Mouse (Mus musculus) urinary bladder, postnatal 36 days (tissue): ENCODE data around the gene Tnr.

Source experiments
- DNase-seq, 2 experiments: peaks; one replicate each; pipeline ENCODE4 v3.0.0; 2022; ENCODE audit warnings: low spot score in 2 of 2, mixed read lengths in 1 of 2

Gene Tnr

DNA sequence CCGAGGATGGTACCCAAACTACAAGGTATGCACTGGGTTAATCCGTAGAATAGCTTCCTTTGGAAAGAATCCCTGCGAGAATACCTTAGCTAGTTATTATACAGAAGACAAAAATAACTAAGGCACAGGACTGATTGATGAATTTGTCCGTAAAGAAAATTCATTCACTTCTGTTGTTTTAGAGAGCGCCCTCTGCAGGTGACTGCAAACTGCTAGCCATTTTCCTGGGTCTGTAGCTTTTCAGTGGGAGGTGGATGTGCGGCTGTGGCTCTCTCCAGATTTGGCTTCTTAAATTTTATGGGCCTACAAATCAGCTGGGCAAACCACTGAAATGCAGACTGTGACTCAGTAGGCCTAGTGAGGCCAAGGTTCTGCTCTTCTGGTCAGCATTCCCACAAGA, 42.5 kb downstream of the Tnr start:
- DNase-seq: no peak

GRCm38 (mm10) chr1:159567171-159567570, 43.6 kb downstream of the Tnr start:
- no peak for DNase-seq

DNA sequence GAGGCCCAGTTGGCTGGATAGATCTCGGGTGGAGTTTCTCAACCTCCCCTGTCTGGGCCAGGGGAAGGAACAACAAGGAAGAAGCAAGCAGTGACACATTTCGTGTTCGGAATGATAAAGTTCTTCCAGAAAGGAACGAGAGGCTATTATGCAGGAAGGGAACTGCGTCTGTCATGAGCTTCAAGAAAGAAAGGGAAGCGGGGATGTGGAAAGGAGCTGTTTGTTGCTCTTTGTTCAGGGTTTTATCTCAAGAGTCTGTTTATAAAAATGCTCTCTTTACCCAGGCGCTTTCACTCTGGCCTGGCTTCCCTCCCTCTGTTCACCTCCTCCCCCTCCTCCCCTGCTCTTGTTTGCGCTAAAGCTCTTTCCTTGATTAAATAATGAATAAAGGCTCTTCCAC, 46.7 kb downstream of the Tnr start:
- DNase-seq: no peak

DNA sequence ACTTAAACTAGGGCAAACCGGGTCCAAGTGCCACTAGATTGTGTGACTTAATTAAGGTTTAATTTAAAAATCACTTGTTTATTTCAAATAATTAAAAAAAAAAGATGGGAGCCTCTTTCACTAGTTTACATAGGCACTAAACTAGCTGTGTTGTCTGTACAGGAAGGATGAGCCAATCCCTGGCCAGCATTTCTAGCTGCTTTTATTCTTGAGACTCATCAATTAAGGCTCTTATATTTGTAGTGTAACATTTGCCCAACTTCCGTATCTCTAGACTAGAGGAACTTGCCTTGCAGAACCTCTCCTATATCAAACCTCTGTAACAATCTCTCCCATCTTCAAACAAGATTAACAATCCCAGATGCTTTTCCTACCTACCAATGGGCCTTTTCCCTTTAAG, 47.3 kb downstream of the Tnr start:
- DNase-seq: no peak

- DNase-seq: no peak
Measured at GRCm38 (mm10) chr1:159571951-159572350, 48.4 kb downstream of the Tnr start.

DNA sequence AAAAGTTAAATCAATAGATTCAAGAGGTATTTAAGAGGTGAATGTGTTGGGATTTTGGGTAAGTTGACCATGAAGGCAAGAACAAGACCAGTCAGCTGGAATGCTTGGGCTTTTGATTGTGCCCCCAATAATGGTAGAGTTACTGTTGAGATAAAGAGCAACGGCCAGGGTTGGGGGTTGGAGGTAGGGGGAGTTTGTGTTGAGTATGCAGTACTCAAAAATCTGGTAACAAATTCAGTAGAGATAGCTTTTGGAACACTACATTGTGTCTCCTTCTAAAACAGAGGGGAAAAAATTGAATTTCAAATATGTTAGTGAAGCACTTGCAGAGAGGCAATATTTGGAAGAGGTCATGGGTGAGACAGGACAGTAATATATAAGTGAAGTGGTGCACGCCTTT, 49.5 kb downstream of the Tnr start:
- DNase-seq: no peak

DNA sequence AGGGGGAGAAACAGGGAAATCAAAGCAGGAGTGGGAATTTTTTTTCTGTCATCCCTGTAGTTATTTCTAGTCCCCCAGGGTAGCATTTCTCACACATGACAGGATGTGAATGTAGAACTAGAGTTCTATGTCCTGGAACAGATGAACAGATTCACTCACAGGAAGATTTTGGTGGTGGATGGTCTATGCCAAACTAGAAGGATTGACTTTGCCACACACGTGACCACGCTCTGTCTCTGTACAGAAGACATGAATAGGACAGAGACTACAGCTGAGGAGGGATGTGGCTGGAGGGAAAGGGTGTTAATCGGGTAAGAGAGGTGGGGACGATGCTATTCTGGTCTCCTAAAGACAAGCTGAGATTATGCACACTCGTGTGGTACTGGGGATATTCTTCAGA, 51.1 kb downstream of the Tnr start:
- DNase-seq: no peak

DNA sequence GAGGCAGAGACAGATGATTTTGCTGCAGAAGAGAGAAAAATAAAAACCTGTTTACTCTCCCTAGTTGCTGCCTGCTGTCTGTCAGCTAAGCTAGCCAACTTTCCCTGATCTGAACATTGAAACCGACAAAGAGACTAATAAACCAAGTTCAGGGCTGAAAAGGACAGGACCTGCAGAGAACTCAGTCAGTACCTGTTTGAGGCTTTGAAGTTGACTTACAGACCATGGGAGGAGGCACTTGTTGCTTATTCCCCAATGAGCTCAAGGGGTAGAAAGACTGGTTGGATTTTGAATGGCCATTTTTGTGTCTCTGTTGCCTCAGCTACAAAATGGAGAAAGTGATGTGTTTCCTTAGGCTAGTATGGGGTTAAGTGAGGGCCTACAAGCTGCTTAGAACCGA, 52.7 kb downstream of the Tnr start:
- no peak for DNase-seq

DNA sequence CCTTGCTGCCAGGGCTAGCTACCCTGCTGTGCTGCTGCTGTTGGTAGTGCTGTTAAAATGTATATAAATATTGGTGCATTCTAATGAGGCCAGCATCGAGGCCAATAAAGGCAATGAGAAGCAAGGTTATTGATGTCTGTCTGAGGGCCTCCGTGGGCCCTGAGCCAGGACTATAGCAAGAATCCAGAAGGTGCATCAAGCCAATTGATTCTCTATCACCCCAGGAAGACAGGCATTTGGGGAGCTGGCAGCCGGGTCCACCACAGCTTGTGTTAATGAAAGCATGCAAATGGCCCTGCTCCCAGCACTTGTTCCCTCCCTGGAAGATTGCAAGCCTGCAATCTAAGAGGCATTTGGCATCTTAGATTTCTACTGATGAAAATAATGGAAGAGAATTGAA, 54.8 kb downstream of the Tnr start:
- DNase-seq: no peak

DNA sequence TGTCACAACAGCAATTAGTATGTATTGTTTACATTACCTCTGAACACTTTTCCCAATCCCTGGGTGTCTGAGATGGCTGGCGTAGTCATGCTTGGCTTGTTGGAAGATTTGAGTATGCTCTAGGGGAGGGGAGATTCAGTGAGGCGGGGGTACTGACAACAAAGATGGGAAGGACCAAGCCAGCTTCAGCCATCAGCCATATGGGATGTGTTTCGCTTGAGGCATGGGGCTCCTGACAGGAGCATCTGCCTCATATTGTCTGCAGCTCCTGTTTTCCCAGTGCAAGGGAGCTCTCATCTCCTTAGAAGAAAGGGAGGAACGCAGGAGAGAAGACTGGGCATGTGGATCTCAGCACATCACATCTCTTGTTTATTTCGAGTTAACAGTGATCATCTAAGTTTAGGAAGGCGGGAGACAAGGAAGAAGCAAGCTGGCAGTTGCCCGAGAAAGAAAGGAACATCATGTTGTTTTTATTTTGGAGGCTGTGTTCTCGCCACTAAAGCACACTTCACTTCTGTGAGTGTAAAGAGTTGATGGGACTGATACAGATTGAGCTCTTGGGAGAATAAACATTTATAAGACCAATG, 56.9 kb downstream of the Tnr start:
- no peak for DNase-seq

DNA sequence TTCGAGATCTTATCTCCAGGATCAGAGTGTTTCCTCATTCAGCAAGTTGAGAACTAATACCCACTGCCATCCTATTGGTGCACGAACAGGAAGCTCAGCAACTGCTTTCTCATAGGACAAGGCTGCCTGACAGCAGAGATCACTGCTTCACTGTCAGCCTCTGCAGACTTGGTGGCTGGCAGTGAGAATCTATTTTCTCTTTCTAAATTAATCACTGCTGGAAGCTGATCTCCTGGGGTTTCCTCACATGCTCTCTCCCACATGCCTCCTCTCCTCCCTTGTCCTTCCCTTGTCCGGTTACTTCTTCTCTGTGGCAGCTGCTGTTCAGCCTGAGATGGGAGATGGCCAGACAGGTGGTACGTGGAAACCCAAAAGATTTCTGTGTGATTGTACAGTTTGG, 60.3 kb downstream of the Tnr start:
- DNase-seq: no peak

DNA sequence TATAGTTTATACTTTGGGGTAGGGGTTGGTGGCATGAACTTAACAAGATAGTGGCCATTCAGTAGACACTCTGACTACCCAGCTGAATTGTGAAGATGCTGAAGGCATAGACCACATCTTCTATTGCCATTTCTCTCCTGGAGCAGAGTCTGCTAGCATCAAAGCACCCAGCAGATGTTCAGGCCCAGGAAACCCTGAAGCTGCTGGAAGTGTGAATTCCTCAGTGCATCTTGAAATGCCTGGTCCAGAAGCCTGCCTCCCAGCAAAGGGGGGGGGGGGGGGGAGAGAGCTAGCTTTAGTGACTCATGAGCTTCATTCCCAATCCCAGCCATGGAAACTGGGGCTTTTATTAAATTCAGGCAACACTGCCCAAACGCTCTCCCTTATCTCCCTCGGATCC, 65.2 kb downstream of the Tnr start:
- DNase-seq: no peak

DNA sequence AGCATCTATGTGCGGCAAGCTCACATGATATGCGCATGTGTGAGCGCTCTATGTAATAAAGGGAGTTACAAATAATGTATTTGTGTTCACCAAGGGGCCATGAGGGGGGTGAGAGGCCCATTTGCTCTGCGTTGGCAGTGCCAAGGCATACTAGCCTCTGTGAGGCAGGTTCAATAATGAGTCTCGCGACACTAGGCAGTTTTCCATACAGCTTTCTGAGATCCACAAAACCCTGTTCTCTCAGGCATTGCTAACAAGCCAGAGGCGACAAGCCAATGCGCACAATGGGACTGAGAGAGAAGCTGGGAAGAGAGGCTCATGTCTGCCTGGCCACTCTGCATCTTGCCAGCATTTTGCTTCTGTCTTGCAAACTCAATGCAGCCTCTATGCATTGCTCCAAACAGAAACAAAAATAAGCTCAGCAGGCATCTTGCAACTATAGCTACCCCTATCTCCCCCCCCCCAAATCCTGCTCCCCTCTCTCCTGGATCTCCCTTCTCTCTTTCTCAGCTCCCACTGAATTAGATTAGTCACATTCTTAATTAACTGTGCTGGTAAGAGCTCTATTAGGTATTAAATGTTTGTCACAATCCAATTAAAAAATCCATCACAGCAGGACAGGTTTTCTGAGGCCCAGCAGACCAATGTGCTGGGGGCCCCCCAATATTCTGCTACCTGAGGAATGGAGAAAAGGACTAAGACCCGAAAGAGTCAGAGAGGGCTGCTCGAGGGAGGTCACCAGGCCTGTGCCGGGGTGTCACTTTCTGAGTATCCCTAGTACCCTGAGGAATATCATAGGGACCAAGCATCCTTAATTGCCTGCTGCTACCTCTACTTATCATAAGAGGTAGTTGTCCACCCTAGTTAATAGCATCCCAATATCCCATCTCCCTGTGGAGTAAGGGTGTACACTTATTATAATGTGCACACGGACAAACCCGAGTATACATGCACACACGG, 70.8 kb downstream of the Tnr start:
- no peak for DNase-seq

GRCm38 (mm10) chr1:159595729-159596128, 72.2 kb downstream of the Tnr start:
- DNase-seq: no peak

DNA sequence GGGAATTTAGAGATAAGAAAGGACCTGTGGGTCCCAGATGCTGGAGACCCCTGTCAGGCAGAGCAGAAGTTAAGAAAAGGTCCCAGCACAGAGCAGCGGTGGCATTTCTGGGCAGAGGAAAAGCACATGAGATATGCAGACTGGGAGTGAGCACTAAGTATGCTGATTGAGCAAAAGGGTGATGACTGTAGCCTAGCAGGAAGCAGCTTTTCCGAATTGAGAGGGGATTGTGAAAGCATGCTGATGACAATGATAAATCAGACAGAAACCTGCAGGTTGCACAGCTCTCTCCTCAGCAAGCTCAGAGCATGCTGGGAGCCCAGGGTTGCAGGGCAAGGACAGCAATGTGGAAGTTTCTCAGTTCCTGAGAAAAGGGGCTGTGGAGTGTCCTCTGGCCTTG, 73.1 kb downstream of the Tnr start:
- no peak for DNase-seq

- no peak for DNase-seq
Measured at GRCm38 (mm10) chr1:159613561-159613960, 90.0 kb downstream of the Tnr start.

GRCm38 (mm10) chr1:159614062-159614601, 90.6 kb downstream of the Tnr start:
- no peak for DNase-seq

- no peak for DNase-seq
Measured at GRCm38 (mm10) chr1:159614644-159615431, 91.3 kb downstream of the Tnr start.

DNA sequence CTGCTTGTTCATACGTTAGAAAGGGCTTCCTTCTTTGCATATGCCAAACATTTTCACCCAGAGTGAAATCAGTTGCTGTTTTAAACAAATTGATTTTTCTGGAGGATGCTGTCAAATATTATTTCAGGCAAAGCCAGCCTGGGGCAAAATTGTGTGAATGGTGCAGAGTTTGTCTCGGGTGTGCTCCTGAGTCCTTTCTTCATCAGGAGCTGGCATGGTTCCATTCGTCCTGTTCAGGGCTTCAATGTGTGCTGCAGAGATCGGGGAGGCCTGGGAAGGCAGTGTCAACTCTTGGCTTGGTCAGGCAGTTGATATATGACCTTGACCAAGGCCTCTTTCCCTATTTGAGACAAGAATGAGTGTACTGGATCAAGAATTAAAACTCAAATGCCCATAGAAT, 92.1 kb downstream of the Tnr start:
- DNase-seq: no peak

DNA sequence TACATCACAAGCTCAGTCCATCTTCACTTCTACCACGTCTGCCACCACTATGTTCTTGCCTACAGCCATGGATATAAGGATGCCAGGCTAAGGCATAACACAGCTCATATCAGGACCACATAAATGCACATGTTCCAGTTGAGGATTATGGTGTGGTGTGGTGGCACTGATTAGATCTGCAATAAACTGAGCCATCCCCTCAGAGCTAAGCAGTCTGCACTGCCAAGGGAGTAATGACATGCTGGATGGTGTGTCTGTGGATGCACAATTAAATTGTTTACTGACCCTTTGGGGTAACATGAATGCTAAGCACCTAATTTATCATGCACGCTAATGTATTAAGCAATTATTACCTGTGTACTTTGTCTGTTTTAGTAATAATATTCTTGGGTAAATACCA, 95.6 kb downstream of the Tnr start:
- no peak for DNase-seq

- DNase-seq: no peak
Measured at GRCm38 (mm10) chr1:159621321-159621720, 97.8 kb downstream of the Tnr start.

- no peak for DNase-seq
Measured at GRCm38 (mm10) chr1:159629119-159629518, 105.5 kb downstream of the Tnr start.
